Mouse (Mus musculus) adipocyte (in vitro differentiated cells): ENCODE measurements around the gene St6gal1.
"Not testable (repeated sequence)": the region's sequence is repeated elsewhere in the genome, so short reads cannot be mapped to it uniquely, and the experiment has no call there.

Experiments used
- DNase-seq: peaks from one replicate; pipeline ENCODE4 v3.0.0-alpha.2; 2016; ENCODE audit warnings: low spot score

St6gal1 gene

DNA sequence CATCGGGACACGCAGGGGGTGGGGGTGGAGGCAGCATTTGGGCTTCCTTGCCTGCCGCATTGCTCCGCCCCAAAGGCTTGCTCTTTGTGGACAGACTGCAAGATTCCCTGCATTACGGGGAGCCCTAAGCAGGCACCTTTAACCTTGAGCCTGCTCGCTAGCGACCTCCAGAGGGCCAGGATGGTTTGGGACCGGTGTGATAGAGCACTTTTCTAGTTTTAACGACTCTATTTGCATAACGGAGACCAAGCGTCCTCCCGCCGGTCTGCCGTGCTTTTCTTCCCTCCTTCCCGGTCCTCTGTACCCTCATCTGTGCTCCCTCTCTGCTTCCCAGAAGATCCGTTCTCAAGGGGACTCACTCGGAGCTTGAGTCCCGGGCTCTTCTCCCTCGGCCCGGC lies at the start of gene St6gal1:
Gene St6gal1, plus strand, starts transcription at position 70 of the 398 bp plus-strand sequence.
- DNase-seq = peak; percentile 74

DNA sequence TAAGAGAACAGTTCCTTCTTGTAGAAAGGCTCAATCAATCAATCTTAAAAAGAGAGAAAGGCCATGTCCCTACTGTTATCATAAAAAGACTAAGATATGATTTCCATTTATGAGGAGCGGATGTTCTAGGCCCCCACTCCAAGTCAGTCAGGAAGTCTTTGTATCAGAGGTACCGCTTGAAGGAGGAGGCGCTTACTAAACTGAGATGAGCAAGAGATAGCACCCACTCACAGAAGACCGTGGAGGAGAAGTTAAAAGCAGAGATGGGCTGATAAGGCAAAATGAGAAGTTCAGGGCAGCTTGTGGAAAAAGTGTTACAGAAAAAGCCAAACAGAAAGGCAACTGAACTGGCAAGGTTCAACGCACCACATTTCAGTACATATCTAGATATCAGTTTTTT lies 49.7 kb upstream of the St6gal1 start:
- no peak for DNase-seq

DNA sequence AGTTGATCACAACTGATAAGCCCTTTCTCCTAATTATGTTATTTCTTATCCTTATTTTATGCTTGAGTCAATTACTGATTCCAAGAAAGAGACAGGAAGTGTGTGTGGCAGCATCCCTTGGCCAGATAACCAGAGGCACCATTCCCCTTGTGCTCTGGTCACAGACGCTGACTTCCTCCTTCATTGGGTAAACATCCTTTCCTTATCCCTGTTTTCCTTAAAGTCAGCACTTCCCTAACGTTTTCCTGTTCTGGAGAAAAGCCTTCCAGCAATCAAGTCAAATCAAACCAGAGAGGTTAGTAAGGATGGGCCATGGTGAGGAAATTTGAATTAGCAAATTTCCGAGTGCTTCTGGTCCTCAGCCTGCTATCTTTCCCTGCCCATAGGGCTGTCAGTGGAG lies 48.6 kb upstream of the St6gal1 start:
- DNase-seq = no peak

DNA sequence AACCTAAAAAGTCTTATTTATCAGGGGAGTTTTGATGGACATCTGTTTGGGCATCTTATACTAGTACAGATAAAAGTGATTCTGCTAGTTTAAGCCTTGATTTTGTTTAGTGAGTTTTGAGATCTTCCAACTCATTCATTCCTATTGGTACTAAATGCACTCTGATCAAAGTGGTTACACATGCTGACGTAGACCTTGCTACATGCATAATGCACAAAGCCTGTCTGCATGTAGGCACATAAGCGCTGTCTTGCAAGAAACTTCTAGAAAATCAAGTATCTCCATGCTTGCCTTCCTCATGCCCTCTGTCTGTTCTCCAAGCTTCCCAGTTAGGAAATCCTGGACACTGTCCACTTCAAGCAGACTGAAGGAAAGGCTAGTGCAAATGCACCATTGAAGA lies 46.7 kb upstream of the St6gal1 start:
- DNase-seq = no peak

DNA sequence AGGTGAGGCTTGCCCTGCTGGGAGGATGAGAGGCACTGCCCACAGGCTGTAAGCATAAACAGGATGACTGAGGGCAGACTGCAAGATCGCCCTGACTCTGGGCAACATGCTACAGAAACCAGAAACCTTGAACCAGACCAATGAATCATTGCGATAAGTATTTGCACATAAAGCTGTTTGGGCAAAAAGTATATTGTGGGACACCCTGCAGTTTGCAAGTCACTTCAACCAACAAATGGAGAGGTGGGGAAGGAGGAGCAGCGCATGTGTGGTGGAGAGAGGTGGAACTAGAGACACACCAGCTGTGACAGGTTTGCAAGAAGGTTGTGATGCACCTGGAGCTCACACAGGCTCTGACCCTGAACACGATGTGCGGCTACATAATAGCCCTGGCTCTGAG lies 45.7 kb upstream of the St6gal1 start:
- DNase-seq = no peak

DNA sequence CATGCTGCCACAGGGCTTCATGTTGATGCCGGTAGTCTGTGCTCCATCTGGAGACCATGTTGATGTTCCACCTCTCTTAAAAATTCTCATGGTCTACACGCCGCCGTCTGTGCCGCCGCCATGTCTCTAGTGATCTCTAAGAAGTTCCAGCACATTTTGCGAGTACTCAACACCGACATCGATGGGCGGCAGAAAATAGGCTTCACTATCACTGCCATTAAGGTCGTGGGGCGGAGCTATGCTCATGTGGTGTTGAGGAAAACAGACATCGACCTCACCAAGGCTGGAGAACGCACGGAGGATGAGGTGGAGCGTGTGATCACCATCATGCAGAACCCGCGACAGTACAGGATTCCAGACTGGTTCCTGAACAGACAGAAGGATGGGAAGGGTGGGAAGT lies 45.1 kb upstream of the St6gal1 start:
- not testable (repeated sequence) for DNase-seq

DNA sequence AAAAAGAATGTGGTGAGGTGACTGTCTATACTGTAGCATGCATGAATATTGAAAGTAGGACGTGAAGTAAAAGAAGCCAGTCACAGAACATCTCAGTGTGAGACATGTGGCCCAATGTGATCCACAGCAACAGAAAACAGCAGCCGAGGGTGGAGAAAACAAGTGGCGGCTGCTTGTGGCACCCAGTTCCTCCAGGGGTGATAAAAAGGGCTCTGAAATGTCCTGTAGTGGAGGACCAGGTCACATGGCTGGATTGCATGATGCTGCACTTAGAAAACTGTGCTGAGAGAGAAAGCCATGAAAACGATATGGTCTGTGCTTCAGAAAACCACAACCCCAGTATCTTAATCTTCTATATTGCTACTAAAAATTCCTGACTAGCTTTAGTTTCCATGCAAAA lies 43.5 kb upstream of the St6gal1 start:
- DNase-seq = no peak

DNA sequence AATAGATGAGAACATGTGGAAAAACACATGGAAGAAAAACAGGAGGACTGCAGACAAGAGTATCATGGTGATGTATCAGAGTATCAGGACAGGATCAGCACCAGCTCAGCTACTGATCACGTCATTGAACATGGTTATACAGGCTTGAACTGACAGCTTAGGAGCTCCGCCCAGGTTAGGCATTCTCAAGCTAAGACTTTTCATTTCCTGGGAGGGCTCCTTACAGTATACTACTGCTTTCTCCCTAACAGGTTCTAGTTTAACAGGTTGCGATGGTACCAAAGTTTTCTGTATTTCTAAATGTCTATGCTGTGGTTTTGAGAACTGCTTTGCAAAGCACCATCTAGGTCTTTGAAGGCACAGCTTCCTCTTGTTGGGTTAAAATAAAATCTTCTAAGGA lies 43.1 kb upstream of the St6gal1 start:
- no peak for DNase-seq

DNA sequence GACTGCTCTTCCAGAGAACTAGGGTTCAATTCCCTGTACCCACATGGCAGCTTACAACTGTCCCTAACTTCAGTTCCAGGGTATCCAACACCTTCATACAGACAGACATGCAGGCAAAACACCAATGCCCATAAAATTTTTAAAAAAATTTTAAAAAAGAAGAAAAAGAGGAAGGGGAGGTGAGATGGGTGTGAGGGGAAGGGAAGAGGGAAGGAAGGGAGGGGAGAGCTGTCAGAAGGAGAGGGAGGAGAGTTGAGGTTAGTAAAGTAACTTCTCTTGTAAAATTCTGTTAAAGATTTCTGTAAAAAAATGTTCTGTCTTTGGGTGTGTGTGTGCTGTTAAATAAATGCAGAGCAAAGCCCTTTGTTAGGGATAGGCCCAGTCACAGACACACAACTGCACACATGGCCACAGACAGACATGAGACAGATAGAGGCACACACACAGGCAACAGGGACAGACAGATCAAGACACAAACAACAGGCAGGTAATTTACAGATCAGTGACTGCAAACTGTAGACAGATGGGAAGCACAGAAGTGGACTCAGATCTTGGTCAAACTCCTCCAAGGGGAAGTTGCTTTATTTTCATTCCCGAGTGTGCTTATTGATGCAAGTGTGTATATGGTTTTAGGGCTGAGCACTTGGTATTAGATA lies 42.5 kb upstream of the St6gal1 start:
- no peak for DNase-seq

DNA sequence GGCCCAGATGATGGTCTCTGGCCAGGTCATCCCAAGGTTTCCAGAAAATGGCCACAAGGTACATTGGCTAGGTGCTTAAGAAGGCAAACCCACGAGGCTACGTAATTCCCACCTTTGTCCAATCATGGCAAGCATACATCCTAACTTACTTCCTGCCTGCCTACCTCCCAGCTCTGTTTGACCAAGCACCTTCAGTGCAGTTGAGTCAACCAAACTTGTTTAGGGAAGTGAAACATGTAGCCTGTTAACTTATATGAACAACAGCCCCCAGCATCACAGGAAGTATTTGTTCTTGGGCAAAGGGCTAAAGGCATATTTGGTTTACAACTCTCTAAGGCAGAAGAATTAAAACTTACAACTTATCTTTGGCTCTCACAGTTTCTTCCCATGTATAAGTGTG lies 38.7 kb upstream of the St6gal1 start:
- no peak for DNase-seq

DNA sequence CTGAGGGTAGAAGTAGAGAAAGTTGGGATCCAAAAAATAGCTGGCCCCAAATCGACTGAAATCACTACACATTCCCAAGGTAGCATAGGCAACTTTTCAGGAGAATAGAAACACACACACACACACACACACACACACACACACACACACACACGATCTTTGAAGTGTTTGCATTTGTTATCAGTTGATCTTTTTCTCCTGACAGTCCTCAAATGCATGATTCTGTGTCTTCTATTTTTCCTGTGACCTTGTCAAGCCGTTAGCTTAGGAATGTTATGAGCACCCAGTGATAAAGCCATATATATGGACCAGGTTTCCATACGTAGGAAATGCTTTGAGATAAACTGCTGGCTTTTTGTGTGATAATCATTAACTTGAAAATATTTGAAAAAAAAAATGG lies 38.1 kb upstream of the St6gal1 start:
- DNase-seq = no peak

DNA sequence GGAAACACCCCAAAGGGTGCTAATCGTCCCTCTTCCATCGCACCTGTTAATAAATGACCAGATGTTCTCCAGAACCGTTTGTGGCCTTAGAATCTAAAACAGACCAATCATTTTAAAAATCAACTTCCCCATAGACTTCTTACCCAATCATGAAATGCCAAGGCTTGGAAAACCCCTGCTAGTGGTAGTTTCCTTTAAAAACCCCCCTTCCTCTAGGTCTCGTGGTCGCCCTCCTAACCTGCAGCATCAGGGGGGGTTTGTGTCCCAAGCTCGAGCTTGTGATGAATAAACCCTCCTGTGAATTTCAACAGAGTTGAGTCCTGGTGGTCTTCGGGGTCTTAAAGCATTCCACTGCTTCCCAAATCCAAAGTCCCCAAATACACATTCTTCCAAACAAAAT lies 36.6 kb upstream of the St6gal1 start:
- no peak for DNase-seq

DNA sequence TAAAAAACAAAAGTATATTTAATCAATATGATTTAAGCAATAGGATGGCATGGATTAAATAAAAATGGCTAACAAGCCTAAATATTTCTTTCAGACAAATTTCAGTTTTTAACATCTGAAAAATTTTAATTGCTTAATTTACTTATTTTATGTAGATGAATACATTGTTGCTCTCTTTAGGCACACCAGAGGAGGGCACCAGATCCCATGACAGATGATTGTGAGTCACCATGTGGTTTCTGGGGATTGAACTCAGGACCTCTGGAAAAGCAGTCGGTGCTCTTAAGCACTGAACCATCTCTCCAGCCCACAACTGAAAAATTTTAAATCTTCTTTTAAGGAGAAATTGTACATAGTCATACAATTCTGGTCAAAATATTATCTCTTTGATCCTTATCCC lies 34.9 kb upstream of the St6gal1 start:
- no peak for DNase-seq

DNA sequence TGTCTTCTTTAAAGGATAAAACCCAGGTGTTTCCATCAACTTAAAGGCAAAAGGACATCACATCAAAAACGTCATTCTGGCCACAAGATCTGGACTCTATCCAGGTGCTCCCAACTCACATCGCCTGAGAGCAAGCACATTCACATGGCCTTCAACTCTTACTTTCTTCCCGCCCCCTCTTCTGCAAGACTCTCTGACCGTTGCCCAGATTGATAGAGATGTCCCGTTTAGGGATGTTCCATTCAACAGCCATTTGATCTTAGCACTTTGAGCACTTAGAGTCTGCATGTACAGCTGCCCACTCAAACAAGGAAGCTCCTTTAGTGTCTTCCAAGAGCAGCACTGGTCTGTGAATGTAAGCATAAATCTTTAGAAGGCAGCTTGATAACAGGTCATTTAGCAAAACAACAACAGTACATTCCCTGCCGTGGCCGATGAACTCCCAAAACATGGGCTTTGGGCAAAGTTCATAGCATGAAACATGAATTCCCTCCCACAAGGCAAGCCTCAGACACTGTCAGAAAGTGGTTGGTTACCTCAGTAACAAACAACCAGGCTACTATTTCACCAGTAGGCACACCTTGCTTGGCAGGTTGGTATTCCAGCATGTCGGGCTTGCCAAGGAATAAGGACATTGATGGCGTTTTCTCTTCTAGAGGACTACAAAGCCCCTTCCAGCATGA lies 32.8 kb upstream of the St6gal1 start:
- no peak for DNase-seq

DNA sequence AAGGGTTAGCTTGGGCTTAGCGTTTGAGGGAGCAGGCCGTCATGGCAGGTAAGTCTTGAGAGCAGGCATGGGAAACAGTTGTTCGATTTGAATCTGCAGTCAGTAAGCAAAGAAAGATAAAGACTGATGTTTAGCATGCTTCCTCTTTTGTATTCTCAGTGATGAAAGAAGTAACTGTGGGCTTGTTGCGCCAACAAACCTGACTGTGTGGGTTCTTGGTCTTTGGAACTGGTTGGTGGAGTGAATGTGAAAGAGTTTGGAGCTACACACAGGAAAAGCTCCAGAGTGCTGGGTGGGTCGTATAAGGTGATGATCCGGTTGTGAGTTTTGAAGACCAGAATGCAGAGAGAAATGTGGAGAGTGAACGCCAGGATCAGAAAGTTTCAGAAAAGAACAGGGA lies 28.9 kb upstream of the St6gal1 start:
- no peak for DNase-seq

DNA sequence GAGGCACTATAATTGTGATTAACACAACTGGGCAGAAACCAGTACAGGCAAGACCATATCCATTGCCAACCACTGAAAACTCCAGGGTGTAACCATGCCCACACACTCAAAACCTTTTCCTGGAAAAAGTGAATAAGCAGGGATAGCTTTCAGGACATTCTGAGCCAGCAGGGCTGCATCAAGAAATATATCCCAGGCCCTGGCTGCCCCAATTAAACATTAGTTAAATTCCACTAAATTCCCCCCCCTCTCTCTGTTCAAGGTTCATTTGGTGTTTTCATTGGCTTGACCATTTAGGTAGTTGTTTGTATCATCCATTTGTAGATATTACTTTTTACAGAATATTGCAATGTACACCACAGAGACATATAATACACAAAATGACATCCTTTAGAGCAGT lies 28.2 kb upstream of the St6gal1 start:
- no peak for DNase-seq

DNA sequence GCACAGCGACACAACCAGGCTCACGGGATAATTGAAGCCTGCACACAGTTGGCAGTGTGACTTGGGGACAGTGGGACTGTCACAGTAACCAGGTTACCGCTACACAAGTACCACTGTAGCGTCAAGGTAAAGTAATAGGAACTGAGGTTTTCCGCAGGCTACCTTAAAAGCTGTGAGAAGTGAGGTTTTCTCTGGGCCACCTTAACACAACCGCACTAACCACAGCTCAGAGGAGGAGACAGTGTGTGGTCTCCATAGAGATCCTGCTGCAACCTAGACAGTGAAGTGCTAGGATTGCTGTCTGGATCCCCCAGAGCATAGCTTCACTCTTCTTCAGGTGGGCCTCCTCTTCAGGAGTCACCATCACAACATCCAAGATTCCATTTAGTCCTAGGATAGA lies 27.7 kb upstream of the St6gal1 start:
- DNase-seq = no peak

DNA sequence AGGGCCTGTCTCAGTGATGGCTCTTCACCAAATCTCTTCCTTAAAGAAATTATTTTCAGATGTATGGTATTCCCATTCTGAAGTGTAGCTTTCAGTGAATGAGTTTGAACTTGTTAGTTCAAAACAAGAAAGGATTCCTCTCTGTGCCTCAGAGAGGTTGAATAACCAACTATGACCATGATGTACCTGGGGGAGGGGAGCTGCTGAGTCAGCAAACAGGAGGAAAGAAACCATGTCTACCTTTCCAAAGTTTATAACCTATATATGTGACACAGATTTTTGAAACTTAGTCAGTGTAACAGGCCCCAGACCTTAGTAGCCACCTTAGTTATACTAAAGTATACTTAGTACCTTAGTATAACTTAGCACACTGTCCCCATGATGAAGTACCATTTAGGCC lies 23.0 kb upstream of the St6gal1 start:
- no peak for DNase-seq

DNA sequence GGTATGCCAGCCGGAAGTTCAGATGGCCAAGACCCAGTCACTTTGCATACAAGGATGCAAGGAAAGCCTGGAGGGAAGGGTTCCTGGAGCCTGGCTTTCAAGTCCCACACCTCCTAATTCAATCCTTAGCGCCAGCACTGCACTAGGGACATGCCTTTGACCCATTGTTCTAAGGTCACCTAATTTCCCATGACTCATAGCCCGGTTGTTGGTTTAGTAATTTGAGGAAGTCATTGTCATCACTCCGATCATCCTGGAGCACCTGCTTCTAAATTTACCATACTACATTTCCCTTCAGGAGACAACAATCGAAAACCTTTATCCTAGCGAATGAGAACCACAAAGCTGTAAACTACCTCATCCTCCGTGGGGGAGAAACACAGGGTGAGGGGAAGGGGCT lies 10.2 kb upstream of the St6gal1 start:
- DNase-seq = no peak

DNA sequence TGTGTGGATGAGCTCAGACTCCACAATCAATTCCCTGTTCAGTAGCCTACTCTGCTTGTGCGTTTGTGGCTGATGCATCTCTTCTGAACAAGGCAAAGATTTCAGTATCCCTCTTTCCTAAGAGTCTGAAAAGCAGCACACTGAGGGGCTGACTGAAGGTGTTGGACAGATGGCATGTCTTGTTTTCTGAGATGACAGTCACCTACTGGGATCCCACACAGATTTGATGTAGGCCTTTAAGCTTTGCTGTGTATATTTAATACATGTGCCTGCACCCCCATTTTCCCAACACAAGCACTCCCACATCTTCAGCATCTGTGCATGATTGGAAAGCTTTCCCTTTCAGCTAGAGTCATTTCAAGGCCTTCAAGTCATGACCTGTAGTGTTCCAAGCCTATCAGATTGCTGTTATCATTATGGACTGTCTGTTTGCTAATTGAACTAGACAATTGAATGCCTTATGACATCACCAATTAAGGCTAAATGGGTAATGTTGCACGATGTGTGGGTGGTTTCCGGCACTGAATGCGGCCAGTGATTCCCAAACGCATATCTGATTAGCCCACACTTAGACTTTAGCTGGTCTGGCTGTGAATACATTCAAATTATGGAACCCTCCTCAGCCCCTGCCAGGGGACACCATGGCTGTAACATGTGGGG lies 9.2 kb upstream of the St6gal1 start:
- DNase-seq = no peak

DNA sequence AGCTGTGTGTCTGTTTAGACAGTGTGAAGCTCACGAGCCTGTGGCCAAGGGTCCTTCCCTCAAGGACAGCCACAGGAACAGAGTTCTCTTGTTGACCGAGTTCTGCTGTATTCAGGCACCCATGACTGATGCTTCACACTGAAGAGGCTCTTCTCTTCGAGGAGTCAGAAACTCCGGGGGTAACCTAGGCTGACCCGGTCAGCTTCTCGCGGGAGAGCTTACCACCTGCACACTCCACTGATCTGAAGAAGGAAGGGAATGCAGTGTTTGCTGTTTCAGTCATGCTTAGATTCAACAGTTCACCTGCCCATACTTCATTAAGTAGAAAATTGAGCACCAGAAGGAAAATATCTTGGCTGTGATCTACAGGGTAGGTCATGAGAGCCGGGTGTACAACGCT lies 8.2 kb upstream of the St6gal1 start:
- no peak for DNase-seq

DNA sequence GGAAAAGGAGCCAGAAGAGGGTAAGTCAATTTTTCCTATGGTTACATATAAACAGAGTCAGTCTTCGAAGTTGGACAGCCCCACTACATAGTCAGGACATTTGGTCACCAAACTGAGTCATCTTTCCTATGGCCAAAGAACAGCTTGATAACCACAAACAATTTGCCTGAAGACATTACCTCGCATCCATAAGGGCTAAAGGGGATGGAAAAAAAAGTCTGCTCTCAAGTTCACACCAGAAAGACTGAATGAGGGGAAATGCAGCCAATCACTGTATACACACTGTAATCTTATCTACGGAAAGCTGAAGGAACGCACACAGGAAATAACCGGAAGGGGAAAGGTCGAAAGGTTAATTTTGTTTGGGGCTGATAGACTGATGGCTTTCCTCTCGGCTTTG lies 6.2 kb upstream of the St6gal1 start:
- DNase-seq = no peak

DNA sequence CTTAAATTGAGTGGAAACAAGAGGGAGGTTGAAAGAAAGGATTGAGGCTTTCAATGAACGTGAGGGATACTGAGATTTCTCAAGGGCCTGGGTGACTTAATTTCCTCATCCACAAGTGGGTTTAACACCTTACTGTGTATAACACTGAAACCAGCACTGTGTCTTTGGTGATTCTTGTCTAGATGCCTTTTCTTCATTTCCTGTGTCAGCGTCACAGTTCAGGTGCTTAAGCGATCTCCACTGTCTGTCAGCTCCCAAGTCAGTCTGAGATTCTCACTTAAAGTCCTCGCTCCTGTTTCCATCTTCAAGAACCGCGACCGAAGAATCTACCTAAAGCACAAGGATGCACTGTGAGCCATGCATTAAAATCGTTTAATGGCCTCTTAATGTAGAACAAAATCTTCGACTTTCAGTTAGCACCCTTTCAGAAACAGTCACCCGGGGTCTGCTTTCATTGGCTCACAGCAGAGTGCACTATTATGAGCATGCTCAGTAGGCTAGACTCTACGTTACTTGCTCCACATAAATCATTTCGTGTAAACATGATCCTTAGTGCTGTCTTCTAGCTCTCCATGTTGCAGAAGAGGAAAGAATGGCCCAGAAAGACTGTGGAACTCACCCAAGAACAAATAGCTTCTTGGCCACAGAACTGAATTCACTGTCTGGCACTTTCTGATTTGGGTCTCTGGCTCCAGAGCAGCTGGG lies 1.2 kb upstream of the St6gal1 start:
- DNase-seq = peak; percentile 36
